Mouse (Mus musculus): ENCODE measurements around the gene Rpl13a. TPM values are rescaled to one million over a fixed set of nuclear protein-coding genes. Genes with fewer than 3 reads are reported as not detected.

Rpl13a gene
- polyA plus RNA-seq (2014; fragmentation: Illumina TruSeq; extraction: RNeasy Lipid Tissue Mini Kit (QIAGEN cat#74804); ENCODE audit: low read depth, low replicate concordance): 133 TPM

GRCm38 (mm10) chr7:45128624-45129246 is at the start of gene Rpl13a:
Gene Rpl13a (minus strand): TSS chr7:45128761.

DNA sequence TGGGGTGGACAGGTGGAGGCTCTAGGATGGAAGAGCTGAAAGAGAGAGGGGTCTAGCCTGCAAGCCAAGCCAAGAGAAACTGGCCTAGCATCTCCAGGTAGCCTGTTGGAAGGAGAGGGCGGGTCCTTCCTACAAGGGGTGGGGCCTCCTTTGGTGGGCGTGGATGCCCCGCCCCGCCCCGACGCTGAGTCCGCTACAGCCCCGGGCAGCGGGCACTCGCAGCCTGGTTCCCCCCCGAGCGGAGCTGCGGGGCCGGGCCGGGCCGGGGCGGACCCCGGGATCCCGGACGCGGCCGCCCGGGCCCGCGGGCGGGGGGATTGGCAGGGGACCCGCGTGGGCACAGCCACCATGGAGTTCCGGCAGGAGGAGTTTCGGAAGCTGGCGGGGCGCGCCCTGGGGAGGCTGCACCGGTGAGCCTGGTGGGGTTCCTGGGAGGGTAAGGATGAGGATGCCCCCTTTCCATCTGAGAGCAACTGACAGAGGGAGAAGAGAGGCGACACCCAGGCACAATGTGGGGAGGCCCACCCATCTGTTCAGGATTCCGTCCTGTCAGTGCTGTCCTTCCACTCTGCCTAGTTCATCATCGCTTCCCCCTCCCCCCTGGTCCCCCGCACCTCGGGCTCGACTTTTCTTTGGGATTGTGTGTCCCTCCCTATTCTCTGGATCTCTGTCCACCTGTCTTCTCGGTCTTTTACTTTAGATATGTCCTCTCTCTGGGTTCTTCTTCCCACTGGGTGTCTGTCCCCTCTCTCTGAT is 35.4 kb upstream of the Rpl13a start, which contains the start of gene Slc17a7:
Slc17a7 (plus strand) TSS at position 215 of the 756 bp plus-strand sequence.

GRCm38 (mm10) chr7:45154096-45154992 is 25.8 kb upstream of the Rpl13a start, which contains the start of the genes Pih1d1 and Aldh16a1:
Gene Pih1d1 (plus strand): TSS chr7:45154303.
Gene Aldh16a1 (minus strand): TSS chr7:45154584.

GRCm38 (mm10) chr7:45135993-45136567 is 7.5 kb upstream of the Rpl13a start, which contains the start of the genes Gm45713 and Flt3l:
Gene Gm45713 (minus strand): TSS chr7:45136231.
Gene Flt3l (minus strand): TSS chr7:45136432.

GRCm38 (mm10) chr7:45124224-45125143 is 4.1 kb downstream of the Rpl13a start, which contains the start of gene Rps11:
Gene Rps11 (minus strand): TSS chr7:45124439.

GRCm38 (mm10) chr7:45103652-45104180 is 24.8 kb downstream of the Rpl13a start, which contains the start of gene Fcgrt:
Gene Fcgrt (minus strand): TSS chr7:45103851.

GRCm38 (mm10) chr7:45092048-45092447 is 36.5 kb downstream of the Rpl13a start, which contains the start of gene Rcn3:
Gene Rcn3 (minus strand): TSS chr7:45092221.

Other genes with a start within 250 kb of the Rpl13a start
- gene Med25, start 236.0 kb downstream of the Rpl13a start, polyA plus RNA-seq (2014; fragmentation: Illumina TruSeq; extraction: RNeasy Lipid Tissue Mini Kit (QIAGEN cat#74804); ENCODE audit: low read depth, low replicate concordance): 2.0 TPM
- gene Fuz, start 232.7 kb downstream of the Rpl13a start, polyA plus RNA-seq (2014; fragmentation: Illumina TruSeq; extraction: RNeasy Lipid Tissue Mini Kit (QIAGEN cat#74804); ENCODE audit: low read depth, low replicate concordance): 9.9 TPM
- 104 TPM for gene Ap2a1, start 199.3 kb downstream of the Rpl13a start, polyA plus RNA-seq (2014; fragmentation: Illumina TruSeq; extraction: RNeasy Lipid Tissue Mini Kit (QIAGEN cat#74804); ENCODE audit: low read depth, low replicate concordance)
- 11.2 TPM for gene Tsks, start 185.6 kb downstream of the Rpl13a start, polyA plus RNA-seq (2014; fragmentation: Illumina TruSeq; extraction: RNeasy Lipid Tissue Mini Kit (QIAGEN cat#74804); ENCODE audit: low read depth, low replicate concordance)
- 9.3 TPM for gene Cpt1c, start 153.9 kb downstream of the Rpl13a start, polyA plus RNA-seq (2014; fragmentation: Illumina TruSeq; extraction: RNeasy Lipid Tissue Mini Kit (QIAGEN cat#74804); ENCODE audit: low read depth, low replicate concordance)
- 8.0 TPM for gene Prmt1, start 142.2 kb downstream of the Rpl13a start, polyA plus RNA-seq (2014; fragmentation: Illumina TruSeq; extraction: RNeasy Lipid Tissue Mini Kit (QIAGEN cat#74804); ENCODE audit: low read depth, low replicate concordance)
- gene Irf3, start 131.1 kb downstream of the Rpl13a start, polyA plus RNA-seq (2014; fragmentation: Illumina TruSeq; extraction: RNeasy Lipid Tissue Mini Kit (QIAGEN cat#74804); ENCODE audit: low read depth, low replicate concordance): 18.4 TPM
- gene Bcl2l12, start 130.0 kb downstream of the Rpl13a start, polyA plus RNA-seq (2014; fragmentation: Illumina TruSeq; extraction: RNeasy Lipid Tissue Mini Kit (QIAGEN cat#74804); ENCODE audit: low read depth, low replicate concordance): 1.5 TPM
- gene Scaf1, start 112.4 kb downstream of the Rpl13a start, polyA plus RNA-seq (2014; fragmentation: Illumina TruSeq; extraction: RNeasy Lipid Tissue Mini Kit (QIAGEN cat#74804); ENCODE audit: low read depth, low replicate concordance): 3.3 TPM
- gene Rras, start 110.8 kb downstream of the Rpl13a start, polyA plus RNA-seq (2014; fragmentation: Illumina TruSeq; extraction: RNeasy Lipid Tissue Mini Kit (QIAGEN cat#74804); ENCODE audit: low read depth, low replicate concordance): 1.8 TPM
- 0.24 TPM for gene Prr12, start 75.9 kb downstream of the Rpl13a start, polyA plus RNA-seq (2014; fragmentation: Illumina TruSeq; extraction: RNeasy Lipid Tissue Mini Kit (QIAGEN cat#74804); ENCODE audit: low read depth, low replicate concordance)
- 4.6 TPM for gene Nosip, start 66.3 kb downstream of the Rpl13a start, polyA plus RNA-seq (2014; fragmentation: Illumina TruSeq; extraction: RNeasy Lipid Tissue Mini Kit (QIAGEN cat#74804); ENCODE audit: low read depth, low replicate concordance)
- gene Prrg2, start 66.1 kb downstream of the Rpl13a start, polyA plus RNA-seq (2014; fragmentation: Illumina TruSeq; extraction: RNeasy Lipid Tissue Mini Kit (QIAGEN cat#74804); ENCODE audit: low read depth, low replicate concordance): 2.7 TPM
- not detected for gene Rcn3, start 36.5 kb downstream of the Rpl13a start, polyA plus RNA-seq (2014; fragmentation: Illumina TruSeq; extraction: RNeasy Lipid Tissue Mini Kit (QIAGEN cat#74804); ENCODE audit: low read depth, low replicate concordance)
- gene Fcgrt, start 24.9 kb downstream of the Rpl13a start, polyA plus RNA-seq (2014; fragmentation: Illumina TruSeq; extraction: RNeasy Lipid Tissue Mini Kit (QIAGEN cat#74804); ENCODE audit: low read depth, low replicate concordance): 1.4 TPM
- 157 TPM for gene Rps11, start 4.3 kb downstream of the Rpl13a start, polyA plus RNA-seq (2014; fragmentation: Illumina TruSeq; extraction: RNeasy Lipid Tissue Mini Kit (QIAGEN cat#74804); ENCODE audit: low read depth, low replicate concordance)
- gene Gm45713, start 7.5 kb upstream of the Rpl13a start, polyA plus RNA-seq (2014; fragmentation: Illumina TruSeq; extraction: RNeasy Lipid Tissue Mini Kit (QIAGEN cat#74804); ENCODE audit: low read depth, low replicate concordance): not detected
- gene Flt3l, start 7.7 kb upstream of the Rpl13a start, polyA plus RNA-seq (2014; fragmentation: Illumina TruSeq; extraction: RNeasy Lipid Tissue Mini Kit (QIAGEN cat#74804); ENCODE audit: low read depth, low replicate concordance): 1.5 TPM
- 10.2 TPM for gene Pih1d1, start 25.5 kb upstream of the Rpl13a start, polyA plus RNA-seq (2014; fragmentation: Illumina TruSeq; extraction: RNeasy Lipid Tissue Mini Kit (QIAGEN cat#74804); ENCODE audit: low read depth, low replicate concordance)
- gene Aldh16a1, start 25.8 kb upstream of the Rpl13a start, polyA plus RNA-seq (2014; fragmentation: Illumina TruSeq; extraction: RNeasy Lipid Tissue Mini Kit (QIAGEN cat#74804); ENCODE audit: low read depth, low replicate concordance): 1.1 TPM
- gene Slc17a7, start 35.2 kb upstream of the Rpl13a start, polyA plus RNA-seq (2014; fragmentation: Illumina TruSeq; extraction: RNeasy Lipid Tissue Mini Kit (QIAGEN cat#74804); ENCODE audit: low read depth, low replicate concordance): 2.7 TPM
- 3.5 TPM for gene Gfy, start 50.8 kb upstream of the Rpl13a start, polyA plus RNA-seq (2014; fragmentation: Illumina TruSeq; extraction: RNeasy Lipid Tissue Mini Kit (QIAGEN cat#74804); ENCODE audit: low read depth, low replicate concordance)
- not detected for gene Pth2, start 52.2 kb upstream of the Rpl13a start, polyA plus RNA-seq (2014; fragmentation: Illumina TruSeq; extraction: RNeasy Lipid Tissue Mini Kit (QIAGEN cat#74804); ENCODE audit: low read depth, low replicate concordance)
- 0.49 TPM for gene Ccdc155, start 76.1 kb upstream of the Rpl13a start, polyA plus RNA-seq (2014; fragmentation: Illumina TruSeq; extraction: RNeasy Lipid Tissue Mini Kit (QIAGEN cat#74804); ENCODE audit: low read depth, low replicate concordance)
- 186 TPM for gene Dkkl1, start 83.4 kb upstream of the Rpl13a start, polyA plus RNA-seq (2014; fragmentation: Illumina TruSeq; extraction: RNeasy Lipid Tissue Mini Kit (QIAGEN cat#74804); ENCODE audit: low read depth, low replicate concordance)
- 2.0 TPM for gene Tead2, start 87.0 kb upstream of the Rpl13a start, polyA plus RNA-seq (2014; fragmentation: Illumina TruSeq; extraction: RNeasy Lipid Tissue Mini Kit (QIAGEN cat#74804); ENCODE audit: low read depth, low replicate concordance)
- 0.70 TPM for gene Cd37, start 110.4 kb upstream of the Rpl13a start, polyA plus RNA-seq (2014; fragmentation: Illumina TruSeq; extraction: RNeasy Lipid Tissue Mini Kit (QIAGEN cat#74804); ENCODE audit: low read depth, low replicate concordance)
- gene Slc6a16, start 112.3 kb upstream of the Rpl13a start, polyA plus RNA-seq (2014; fragmentation: Illumina TruSeq; extraction: RNeasy Lipid Tissue Mini Kit (QIAGEN cat#74804); ENCODE audit: low read depth, low replicate concordance): 10.2 TPM
- 50.8 TPM for gene Slc6a21, start 148.8 kb upstream of the Rpl13a start, polyA plus RNA-seq (2014; fragmentation: Illumina TruSeq; extraction: RNeasy Lipid Tissue Mini Kit (QIAGEN cat#74804); ENCODE audit: low read depth, low replicate concordance)
- 0.74 TPM for gene Trpm4, start 205.0 kb upstream of the Rpl13a start, polyA plus RNA-seq (2014; fragmentation: Illumina TruSeq; extraction: RNeasy Lipid Tissue Mini Kit (QIAGEN cat#74804); ENCODE audit: low read depth, low replicate concordance)
- 0.08 TPM for gene Hrc, start 206.5 kb upstream of the Rpl13a start, polyA plus RNA-seq (2014; fragmentation: Illumina TruSeq; extraction: RNeasy Lipid Tissue Mini Kit (QIAGEN cat#74804); ENCODE audit: low read depth, low replicate concordance)
- not detected for gene Ppfia3, start 238.3 kb upstream of the Rpl13a start, polyA plus RNA-seq (2014; fragmentation: Illumina TruSeq; extraction: RNeasy Lipid Tissue Mini Kit (QIAGEN cat#74804); ENCODE audit: low read depth, low replicate concordance)
- 0.39 TPM for gene Lin7b, start 241.8 kb upstream of the Rpl13a start, polyA plus RNA-seq (2014; fragmentation: Illumina TruSeq; extraction: RNeasy Lipid Tissue Mini Kit (QIAGEN cat#74804); ENCODE audit: low read depth, low replicate concordance)

Data from testis, adult 10 weeks (tissue).